Mouse (Mus musculus): ENCODE measurements around the gene Acp5.

Gene Acp5

DNA sequence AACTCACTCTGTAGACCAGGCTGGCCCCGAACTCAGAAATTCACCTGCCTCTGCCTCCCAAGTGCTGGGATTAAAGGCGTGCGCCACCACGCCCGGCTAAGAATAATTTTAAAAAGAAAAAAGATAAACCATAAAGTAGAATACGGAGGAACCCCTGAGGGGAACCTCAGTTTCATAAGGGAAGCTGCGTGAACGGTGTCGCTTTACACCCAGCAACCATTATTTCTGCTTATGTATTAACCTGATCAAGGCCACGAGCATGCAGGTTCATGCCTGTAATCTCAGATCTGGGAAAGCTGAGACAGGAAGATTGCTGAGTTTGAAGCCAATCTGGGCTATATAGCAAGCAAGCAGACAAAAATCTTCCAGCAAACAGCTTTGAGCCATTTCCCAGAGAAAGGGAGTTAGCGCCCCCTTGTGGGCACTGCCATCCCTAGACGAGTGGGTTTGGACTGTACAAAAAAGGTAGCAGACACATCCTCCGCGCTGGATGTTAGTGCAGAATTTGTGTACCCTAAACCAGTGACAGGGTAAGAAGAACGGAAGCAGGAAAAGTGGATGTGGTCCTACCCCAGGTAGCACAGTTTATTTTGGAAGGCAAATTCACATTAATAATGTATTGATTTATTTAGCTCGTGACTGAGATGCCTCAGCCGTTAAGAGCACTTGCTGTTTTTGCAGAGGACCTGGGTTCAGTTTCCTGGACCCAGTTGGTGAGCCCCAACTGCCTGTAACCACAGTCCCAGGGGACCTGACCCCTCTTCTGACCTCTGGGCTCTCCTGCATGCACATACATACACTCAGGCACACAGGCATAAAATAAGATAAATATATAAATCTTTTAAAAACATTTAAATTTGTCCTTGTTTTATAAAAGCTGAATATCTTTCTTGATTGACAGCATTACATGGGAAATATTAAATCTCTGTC lies 7.9 kb upstream of the Acp5 start:
- DNase-seq (ENCODE audit: low spot score in 2 of 2), result peak; percentile 71 to 74

DNA sequence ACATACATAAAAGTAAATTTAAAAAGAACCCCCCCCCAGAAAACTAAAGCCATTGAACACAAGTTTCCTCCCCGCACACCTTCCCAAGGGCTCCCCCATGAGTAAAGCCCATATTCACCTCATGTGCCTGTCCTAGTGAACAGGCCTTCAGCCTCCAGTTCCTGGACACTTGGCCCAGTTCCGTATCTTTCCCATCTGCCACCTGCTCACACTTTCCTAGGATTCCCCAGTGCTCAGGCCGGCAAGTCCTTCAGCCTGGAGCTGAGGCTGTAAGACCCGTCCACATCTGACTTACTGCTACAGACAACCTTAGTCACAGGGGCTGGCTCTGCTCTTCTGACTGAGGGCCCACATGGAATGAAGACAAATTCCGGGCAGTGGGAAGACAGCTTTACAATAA lies 4.2 kb upstream of the Acp5 start:
- DNase-seq (ENCODE audit: low spot score in 2 of 2), result no peak

DNA sequence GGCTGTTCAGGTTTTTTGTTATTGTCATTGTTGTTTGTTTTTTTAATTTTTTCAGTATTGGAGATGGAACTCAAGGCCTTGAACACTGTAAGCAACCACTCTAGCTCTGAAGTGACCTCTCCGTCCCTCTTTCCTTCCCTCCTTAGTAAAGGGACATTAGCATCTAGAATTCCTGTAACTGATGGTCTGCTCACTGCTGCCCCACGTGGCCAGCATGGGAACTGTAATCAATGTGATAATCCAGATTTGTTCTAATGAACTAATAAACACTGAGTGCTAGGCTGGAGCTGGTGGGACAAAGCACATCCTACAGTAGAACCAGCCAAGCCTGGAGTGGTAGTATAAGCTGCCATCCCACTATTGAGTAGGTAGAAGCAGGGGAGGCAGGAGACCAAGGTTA lies 3.0 kb upstream of the Acp5 start:
- DNase-seq (ENCODE audit: low spot score in 2 of 2), result no peak

DNA sequence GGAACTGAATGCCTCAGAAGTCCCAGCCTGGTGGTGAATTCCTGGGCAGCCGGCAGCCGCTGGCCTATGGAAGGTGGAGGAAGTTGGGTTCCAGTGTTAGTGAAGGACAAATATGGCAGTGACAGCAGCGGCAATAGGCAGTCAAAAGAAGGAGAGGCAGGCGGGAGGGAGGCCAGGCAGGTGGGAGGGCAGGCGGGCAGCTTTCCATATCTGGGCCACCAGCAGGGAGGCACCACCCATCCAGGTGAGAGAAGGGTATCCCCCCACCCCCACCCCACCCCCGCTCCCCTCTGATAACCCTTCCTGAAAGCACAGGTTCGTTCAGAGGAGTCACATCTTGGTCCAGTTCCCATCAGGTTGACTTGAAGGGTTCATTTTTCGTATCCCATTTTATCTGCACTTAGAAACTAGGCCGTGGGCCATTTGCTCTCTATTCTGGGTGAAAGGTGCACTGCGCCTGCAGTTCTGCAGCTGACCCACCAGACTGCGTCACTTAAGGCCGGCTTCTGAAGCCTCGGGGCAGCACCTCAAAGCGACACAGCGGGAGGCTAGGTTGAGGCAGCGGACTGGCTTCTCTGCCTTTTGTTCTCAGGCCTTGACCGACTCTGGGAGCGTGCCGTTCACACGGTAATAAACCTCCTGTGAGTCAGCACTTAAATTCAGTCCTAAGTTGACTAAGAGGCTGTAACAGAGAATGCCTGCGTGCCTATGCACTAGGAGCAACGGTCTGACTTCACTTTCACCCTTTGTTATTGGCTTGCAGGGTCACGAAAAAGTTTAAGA lies 1.4 kb upstream of the Acp5 start:
- DNase-seq (ENCODE audit: low spot score in 2 of 2), result no peak

DNA sequence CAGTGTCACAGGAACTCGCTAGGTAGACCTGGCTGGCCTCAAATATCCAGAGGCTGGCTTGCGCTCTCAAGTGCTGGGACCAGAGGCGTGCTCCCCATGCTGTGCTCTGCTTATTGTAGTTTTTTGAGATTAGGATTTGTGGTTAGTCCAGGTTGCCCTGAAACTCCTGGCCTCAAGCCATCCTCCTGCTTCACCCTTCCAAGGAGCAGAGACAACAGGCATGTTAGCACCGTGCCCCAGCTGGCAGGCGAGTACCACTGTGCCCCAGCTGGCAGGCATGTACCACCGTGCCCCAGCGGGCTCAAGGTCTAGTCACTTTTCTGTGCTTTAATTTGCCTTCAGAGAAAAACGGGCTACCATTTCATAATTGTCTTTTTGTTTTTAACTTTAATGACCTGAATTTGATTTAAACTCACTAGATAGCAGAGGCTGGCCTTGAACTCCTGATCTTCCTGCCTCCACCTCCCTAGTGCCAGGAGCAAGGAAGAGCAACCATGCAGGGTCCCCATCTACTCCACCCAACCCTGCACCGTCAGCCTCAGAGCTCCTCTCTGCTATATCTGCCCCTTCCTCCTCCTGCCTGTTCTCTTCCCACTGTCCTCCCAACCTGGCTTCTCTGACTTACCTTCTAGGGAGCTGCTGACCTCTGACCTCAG lies 395 bp downstream of the Acp5 start:
- no peak for DNase-seq (ENCODE audit: low spot score in 2 of 2)

DNA sequence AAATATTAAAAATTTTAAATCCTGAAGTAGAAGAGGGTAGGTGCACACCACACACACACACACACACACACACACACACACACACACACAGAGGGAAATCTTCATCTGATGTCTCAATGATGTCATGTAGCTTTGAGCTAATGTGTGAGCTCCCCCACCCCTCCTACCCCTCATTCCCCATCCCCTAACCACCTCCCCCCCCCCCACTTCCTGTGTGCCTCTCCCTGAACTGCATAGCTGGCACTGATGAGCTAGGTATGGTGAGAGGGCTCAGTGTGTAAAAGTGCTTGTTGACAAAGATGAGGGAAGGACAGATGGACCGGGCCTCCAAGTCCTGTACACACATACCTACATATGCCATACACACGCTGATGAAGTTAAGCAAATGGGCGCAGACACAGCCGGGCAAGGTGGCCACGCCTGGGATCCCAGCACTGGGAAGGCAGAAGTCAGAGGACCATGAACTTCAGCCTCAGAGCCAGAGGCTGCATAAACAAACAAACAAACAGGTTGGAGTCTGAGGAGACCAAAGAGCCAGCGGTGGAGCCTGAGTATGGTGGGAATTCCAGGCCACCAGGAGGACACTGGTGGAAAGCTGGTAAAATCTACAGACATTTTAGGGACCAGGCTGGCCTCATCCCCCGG lies 1.1 kb downstream of the Acp5 start:
- DNase-seq (ENCODE audit: low spot score in 2 of 2), result no peak

DNA sequence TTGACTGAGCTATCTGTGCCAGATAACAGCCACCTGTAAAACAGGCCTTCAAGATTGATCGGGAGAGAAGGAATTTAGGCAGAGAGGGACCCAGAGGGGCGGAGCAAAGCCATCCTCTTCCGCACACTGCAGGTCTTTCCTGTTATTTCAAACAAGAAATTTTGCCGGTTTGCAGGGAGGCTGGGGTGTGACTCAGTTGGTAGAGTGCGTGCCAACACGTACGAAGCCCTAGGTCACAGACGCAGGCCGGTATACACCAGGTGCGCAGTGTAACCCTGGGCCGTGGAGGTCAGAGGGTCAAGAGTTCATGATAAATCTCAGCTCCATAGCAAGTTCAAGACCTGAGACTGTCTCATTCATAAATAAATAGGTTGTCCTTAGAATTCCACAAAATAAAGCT lies 3.3 kb downstream of the Acp5 start:
- DNase-seq (ENCODE audit: low spot score in 2 of 2), result no peak

DNA sequence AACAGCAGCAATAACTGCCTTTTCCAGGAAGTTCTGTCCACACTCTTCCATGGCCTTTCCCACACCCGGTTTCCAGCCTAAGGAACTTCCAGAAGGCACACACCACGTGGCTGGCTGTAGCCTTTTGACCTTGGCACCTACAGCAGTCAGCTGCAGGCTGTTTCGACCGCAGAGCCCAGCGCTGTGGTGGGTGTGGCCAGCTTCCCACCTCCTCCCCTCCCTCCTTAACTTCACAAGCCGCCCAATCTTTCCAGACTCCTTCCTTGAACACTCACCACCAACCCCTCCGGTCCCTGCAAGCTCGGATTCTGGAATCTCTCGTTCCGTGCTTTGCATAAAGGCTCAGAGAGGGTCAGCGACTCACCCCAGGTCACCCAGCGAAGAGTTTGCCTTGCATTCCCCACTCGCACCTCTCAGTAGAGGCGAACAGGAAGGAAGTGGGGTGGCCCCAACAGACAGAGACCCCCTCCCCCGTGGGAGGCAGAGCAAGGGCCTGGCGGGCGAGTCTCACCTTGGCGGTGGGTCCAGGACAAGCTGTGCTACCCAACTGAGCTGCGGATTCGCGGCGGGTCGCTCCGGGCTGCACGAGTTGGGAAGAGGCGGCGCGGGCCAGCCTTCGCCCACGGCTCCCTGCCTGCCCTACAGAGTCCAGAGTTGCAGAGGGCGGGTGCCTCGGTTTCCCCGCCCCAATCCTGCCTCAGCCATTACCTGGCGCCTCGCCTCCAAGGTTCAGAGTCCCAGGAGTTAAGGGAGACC lies 4.1 kb downstream of the Acp5 start:
- DNase-seq (ENCODE audit: low spot score in 2 of 2), result no peak

DNA sequence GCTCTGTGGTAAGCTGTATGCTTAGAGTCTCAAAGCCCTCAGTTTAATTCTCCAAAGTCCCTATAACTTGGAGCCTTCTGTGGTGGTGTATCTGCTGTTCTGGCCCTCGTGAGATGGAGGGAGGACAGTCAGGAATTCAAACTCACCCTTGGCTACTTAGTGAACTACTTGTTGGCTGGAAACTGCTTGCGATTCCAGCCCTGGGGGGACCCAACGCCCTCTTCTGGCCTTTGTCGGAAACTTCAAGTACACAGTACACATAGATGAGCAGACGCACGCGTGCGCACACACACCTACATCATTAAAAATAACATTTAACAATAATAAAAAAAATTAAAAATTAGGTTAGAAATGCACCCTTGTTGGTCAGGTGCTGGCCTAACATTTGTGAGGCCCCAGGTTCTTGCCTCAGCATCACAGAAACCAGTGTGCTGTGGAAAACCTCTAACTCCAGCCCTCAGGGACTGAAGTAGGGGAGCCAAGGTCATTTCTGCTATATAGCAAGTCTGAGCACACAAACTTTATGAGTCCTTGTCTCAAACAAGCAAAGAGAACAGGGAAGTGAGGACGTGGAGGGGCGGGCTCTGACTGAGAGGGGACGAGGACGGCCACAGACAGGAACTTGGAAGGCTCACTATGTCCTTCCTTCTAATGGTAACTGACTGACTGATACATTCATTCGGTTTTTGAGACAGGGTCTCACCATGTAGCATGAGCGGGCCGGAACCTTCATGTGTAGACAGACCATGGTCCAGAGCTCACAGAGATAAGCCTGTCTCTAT lies 10.1 kb downstream of the Acp5 start:
- DNase-seq (ENCODE audit: low spot score in 2 of 2), result no peak

DNA sequence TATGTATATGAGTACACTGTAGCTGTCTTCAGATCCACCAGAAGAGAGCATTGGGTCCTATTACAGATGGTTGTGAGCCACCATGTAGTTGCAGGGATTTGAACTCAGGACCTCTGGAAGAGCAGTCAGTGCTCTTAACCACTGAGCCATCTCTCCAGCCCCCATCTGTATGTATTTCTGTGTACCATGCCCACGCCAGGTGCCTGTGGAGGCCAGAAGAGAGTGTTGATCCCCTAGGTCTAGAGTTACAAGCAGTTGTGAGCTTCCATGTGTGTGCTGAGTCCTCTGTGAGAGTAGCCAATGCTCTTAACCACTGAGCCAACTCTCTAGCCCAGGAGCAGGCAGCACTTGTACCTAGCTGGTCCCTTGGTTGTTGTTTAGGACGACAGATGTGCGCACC lies 11.3 kb downstream of the Acp5 start:
- no peak for DNase-seq (ENCODE audit: low spot score in 2 of 2)

DNA sequence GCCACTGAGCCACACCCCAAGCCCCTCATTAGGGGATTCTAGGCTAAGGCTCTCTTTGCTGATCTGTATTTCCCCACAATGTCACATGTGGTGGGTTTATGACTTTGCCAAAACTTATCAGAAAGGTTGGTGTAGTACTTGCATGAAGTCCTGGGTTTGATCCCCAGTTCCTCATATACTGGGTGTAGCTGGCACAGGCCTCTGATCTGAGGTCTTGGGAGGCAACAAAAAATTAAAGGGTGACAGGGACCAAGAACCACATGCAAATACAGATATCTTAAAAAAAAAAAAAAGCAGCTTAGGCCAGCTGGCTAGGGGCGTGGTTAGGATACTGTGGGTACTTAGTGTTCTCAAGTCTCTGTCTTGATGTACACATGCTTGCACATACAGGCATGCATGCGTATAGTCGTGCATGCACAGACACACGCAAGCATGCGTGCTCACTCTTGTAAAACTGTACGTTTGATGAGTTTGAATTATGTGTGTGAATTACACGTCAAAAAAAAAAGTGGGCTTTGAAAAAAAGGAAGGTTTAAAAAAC lies 12.4 kb downstream of the Acp5 start:
- DNase-seq (ENCODE audit: low spot score in 2 of 2), result no peak

DNA sequence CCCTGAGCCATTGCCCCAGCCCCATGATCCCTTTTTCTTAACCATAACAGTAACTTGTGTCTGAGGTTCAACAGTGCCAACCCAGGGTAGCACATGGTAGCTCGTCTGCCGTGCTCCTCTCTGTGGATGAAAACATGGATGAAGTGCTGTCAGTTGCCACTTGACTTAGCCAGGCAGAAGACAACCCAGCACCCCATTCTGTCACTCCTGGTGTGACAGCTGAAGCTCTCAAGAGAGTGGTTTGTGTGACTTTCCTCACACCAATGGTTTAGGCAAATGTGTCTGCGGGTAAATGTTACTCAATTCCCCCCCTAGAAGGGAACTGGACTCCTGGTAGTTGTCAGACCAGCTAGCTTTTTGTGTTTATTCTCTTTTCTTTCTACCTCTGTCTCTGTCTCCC lies 13.5 kb downstream of the Acp5 start:
- DNase-seq (ENCODE audit: low spot score in 2 of 2), result no peak

DNA sequence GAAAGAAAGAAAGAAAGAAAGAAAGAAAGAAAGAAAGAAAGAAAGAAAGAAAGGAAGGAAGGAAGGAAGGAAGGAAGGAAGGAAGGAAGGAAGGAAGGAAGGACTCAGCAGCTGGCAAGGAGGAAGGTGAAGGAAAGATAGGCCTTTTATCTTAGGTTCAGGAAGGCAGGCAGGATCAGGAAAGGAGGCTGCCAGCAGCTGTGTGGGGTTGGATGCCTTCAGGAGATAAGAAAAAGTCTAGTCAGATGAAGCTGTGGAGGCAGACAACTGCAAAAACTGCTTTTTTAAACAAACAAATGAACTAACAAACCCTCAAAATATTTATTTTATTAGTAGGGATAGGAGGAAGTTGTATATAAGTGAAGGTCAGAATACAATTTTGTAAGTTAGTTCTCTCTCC lies 14.0 kb downstream of the Acp5 start:
- DNase-seq (ENCODE audit: low spot score in 2 of 2), result no peak

DNA sequence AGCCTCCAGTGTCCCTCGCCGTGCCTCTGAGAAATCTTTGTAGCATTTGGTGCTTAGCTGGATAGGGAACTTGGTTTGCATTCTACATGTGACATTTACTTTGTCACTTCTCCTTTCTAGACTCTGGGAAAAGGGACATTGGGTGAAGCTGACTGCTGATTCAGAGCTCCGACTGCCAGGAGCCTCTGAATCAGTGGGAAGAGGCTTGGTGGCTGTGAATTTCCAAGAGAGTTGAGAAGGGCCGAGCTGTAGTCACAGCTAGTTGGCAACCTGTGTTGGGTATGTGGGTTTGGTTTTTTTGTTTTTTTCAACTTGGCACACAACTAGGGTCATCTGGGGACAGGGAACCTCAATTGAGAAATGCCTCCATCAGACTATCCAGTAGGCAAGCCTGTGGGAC lies 16.0 kb downstream of the Acp5 start:
- DNase-seq (ENCODE audit: low spot score in 2 of 2), result peak; percentile 18 to 64

DNA sequence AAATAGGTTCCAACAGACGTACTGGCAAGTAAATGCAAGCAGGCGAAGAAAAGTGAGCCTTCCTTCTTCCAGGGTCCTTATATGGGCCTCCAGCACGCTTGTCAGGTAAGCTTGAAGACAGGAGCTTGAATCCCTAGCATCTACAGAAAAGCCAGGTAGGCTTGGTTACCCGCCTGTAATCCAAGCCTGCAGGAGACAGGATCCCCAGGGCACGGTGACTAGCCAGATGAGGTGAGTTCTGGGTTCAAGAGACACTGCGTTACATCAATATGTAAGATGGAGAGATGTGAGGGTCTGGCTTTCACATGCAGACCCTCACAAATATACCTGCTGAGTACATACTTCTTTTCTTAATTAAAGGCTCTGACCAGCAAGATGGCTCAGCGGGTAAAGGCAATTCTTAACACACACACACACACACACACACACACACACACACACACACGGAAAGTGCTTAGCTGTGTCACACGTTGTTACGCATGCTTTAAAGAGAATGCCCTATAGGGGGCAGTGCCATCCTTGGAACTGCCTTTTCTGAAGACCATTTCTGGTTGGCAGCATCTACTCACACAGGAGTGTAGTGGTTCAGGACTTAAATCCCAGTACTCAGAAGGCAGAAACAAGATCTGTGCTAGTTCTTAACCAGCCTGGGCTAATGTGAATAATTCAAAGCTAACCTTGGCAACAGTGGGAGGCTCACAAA lies 17.6 kb downstream of the Acp5 start:
- DNase-seq (ENCODE audit: low spot score in 2 of 2), result peak; percentile 18 to 22

DNA sequence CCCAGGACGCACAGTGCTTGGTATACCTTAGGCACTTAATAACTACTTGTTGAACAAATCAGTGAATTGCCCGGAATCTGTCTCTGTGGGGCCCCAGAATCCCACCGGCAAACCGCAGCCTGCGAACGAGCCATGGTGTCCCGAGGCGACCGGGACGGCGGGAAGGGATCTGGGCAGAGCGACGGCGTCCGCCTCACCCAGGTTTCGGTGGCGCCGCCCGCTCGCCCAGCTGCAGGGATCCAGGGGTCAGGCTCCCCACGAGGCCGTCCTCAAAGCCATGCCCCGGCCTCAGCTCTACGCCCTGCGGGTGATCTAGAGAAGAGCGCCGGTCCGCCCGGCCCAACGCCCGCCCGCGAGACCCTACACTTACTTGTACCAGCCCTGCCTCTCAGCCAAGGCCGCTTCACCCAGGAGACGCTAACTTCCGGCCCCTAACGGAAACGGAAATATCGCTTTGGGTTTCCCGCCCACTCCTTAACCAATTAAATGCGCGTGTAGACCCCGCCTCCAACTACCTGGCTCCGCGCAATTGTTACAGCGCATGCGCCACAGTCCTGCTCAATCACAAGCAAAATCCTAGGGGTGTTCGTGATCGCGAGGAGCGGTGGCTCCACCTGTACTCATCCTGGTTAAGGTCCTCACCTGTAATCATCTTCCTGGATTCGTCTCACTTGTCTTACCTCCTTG lies 18.6 kb downstream of the Acp5 start, which contains the start of gene Elof1:
Gene Elof1 (minus strand): TSS at position 433 of the 687 bp plus-strand sequence.
- DNase-seq (ENCODE audit: low spot score in 2 of 2), result peak; percentile 90 to 94

DNA sequence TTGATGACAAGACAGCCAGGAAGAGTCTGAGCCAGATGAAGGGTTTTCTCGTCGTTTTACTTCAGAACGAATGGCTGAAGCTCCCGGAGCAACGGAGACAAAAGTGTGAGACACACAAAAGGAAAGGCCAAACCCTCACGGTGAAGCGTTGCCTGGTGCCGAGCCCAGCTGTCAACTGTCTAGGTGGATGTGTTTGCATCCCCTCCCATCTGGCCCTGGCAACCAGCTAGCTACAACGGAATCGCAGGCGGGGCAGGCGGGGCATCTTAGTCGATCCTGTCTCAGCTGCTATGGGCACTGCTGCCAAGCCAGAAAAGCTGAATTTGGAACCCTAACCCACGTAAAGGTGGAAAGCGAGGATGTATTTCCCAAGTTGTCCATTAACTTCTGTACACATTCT lies 19.4 kb downstream of the Acp5 start:
- no peak for DNase-seq (ENCODE audit: low spot score in 2 of 2)

DNA sequence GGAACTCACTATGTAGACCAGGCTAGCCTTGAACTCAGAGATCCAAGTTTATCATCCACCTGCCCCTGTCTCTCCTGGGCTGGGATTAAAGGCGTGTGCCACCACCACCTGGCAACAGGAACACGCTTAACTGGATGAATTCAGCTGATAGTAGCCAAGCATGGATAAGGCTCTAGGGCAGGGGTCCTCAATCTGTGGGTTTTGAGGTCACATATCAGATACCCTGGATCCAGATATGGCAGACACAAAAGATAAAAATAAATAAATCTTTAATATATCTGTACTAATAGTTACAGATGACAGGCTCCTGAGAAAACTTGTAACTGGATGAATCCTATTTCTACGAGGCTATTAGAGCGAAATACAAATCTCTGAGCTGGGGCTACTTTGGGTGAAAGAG lies 19.9 kb downstream of the Acp5 start:
- no peak for DNase-seq (ENCODE audit: low spot score in 2 of 2)

DNA sequence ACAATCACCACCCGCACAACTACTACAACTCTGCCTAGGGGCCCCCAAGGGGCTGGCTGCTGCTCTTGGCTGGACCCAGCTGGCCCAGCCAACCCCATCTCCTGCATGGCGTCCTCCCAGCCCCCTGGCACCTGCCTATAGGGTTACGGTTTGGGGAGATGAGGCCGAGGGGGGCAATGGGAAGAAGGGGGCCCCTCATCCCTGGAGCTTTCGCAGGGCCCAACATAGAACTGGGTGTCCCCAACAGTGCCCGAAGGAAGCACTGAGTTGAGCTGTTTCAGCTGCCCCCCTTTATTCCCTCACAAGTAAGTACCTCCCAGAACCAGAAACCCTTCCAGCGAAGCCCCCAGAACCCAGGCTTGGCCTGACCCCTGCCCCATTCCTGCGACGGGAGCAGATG lies 27.3 kb downstream of the Acp5 start:
- DNase-seq (ENCODE audit: low spot score in 2 of 2), result no peak
